Mouse (Mus musculus) bone marrow, adult 2 months (tissue): ENCODE data around the gene Elavl4.

Experiments used
- CTCF ChIP-seq: fragments of 200-500 bp; IDR thresholded peaks from 2 replicates; pipeline ENCODE4 v1.5.1; 2011; ENCODE audit warnings: low read length, control low read depth; ENCODE audit not compliant: control insufficient read depth, insufficient read depth
- POLR2A ChIP-seq: fragments of 200-500 bp; IDR thresholded peaks from 2 replicates; pipeline ENCODE4 v1.6.1; 2011; ENCODE audit warnings: low read depth, mild to moderate bottlenecking, control low read depth, low read length, borderline replicate concordance; ENCODE audit not compliant: control insufficient read depth

DNA sequence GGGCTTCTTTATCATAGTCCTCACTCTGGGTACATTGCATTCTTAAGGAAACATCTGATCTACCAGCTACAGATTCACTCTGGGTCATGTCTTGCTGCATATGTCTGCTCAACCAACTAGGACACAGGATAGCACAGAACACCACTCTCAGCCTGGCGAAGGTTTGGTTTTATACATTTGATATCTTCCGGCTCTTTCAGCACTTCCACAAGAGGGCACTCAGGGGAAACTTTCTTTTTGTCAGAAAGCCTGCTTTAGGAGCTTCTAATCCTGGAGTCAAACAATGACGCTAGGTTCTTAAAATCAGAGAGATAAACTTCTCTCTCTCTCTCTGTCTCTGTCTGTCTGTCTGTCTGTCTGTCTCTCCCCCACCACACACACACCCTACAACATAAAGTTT, 27.8 kb downstream of the Elavl4 start:
- TF ChIP-seq CTCF (no peak), POLR2A (no peak)
